Mouse (Mus musculus) ES-E14 (cell line): Measurements from ENCODE around the gene Selp.

Experiments used
- CHD2 ChIP-seq: IDR thresholded peaks from 2 replicates; pipeline ENCODE4 v1.6.1; 2014; ENCODE audit warnings: mild to moderate bottlenecking, low read depth, low read length, inconsistent platforms
- HCFC1 ChIP-seq: IDR thresholded peaks from 2 replicates; pipeline ENCODE4 v1.6.1; 2012; ENCODE audit warnings: low read length, inconsistent platforms, borderline replicate concordance; ENCODE audit not compliant: insufficient read depth
- MAFK ChIP-seq: IDR thresholded peaks from 2 replicates; pipeline ENCODE4 v1.6.1; 2014; ENCODE audit warnings: mild to moderate bottlenecking, low read depth, low read length, inconsistent platforms; ENCODE audit not compliant: insufficient read depth
- ZC3H11A ChIP-seq: IDR thresholded peaks from 2 replicates; pipeline ENCODE4 v1.6.1; 2012; ENCODE audit warnings: low read depth, mild to moderate bottlenecking, inconsistent platforms, low read length, borderline replicate concordance
- ZNF384 ChIP-seq: IDR thresholded peaks from 2 replicates; pipeline ENCODE4 v1.6.1; 2012; ENCODE audit warnings: low read depth, low read length, inconsistent platforms

- no peak for TF ChIP-seq ZNF384
- no peak for TF ChIP-seq HCFC1
- no peak for TF ChIP-seq CHD2
- TF ChIP-seq ZC3H11A, result no peak
- no peak for TF ChIP-seq MAFK
Observed at GRCm38 (mm10) chr1:164151387-164152088, 36.5 kb downstream of the Selp start, which contains the start of gene F5.
